Mouse (Mus musculus) heart, embryonic 16.5 days (tissue): ENCODE data around the gene Pdzd4. TPM values are rescaled to one million over a fixed set of nuclear protein-coding genes. Genes with fewer than 3 reads are reported as not detected.

Experiments
- ATAC-seq: fragments of 200-750 bp; cut with Nextera tagmentation; replicated peaks from 2 replicates; pipeline ENCODE4 v1.8.0; 2017; ENCODE audit warnings: moderate number of reproducible peaks; ENCODE audit not compliant: insufficient read depth, low FRiP score; ENCODE audit errors: extremely low read depth
- H3K27ac ChIP-seq: fragments of 300-500 bp; sonication (generic); 2 replicates; pipeline ENCODE4 v1.5.1; 2014; ENCODE audit warnings: mild to moderate bottlenecking, low read length, control low read depth, moderate library complexity
- H3K27me3 ChIP-seq: fragments of 300-500 bp; sonication (generic); 2 replicates; pipeline ENCODE4 v1.6.1; 2014; ENCODE audit warnings: low read length, mixed read lengths; ENCODE audit not compliant: control insufficient read depth, insufficient read depth
- H3K36me3 ChIP-seq: fragments of 300-500 bp; sonication (generic); 2 replicates; pipeline ENCODE4 v1.6.1; 2014; ENCODE audit not compliant: control insufficient read depth, insufficient read depth
- H3K4me1 ChIP-seq: fragments of 300-500 bp; sonication (generic); 2 replicates; pipeline ENCODE4 v1.6.1; 2014; ENCODE audit warnings: low read length, mixed read lengths; ENCODE audit not compliant: control insufficient read depth, insufficient read depth
- H3K4me2 ChIP-seq: fragments of 300-500 bp; sonication (generic); 2 replicates; pipeline ENCODE4 v1.6.1; 2014; ENCODE audit warnings: low read depth, mild to moderate bottlenecking, control low read depth, low read length
- H3K4me3 ChIP-seq: fragments of 300-500 bp; sonication (generic); 2 replicates; pipeline ENCODE4 v1.5.1; 2014; ENCODE audit warnings: mild to moderate bottlenecking, control low read depth, low read length
- H3K9ac ChIP-seq: fragments of 300-500 bp; sonication (generic); 2 replicates; pipeline ENCODE4 v1.6.1; 2014; ENCODE audit warnings: low read length, control low read depth
- H3K9me3 ChIP-seq: fragments of 300-500 bp; sonication (generic); replicated peaks from 2 replicates; pipeline ENCODE4 v1.6.1; 2016; ENCODE audit warnings: low read length; ENCODE audit not compliant: control insufficient read depth
- whole genome bisulfite sequencing: fragments of 180-500 bp; shearing (Covaris S2); extraction: QIAGEN DNeasy Blood & Tissue Kit; methylation state at CpG from one replicate; pipeline ENCODE4 v1.1.7; 2014; 5-methylcytosine and 5-hydroxymethylcytosine counted together
- polyA plus RNA-seq: library from polyadenylated mRNA; unstranded; fragments of >200 nt; fragmentation: Nextera tagmentation; extraction: Ambion mirVana; gene quantifications from 2 replicates; pipeline ENCODE4 v1.2.1, GENCODE M21; 2015

Pdzd4 gene
- polyA plus RNA-seq, 1 experiment from 2014 or later, result 0.32 TPM

DNA sequence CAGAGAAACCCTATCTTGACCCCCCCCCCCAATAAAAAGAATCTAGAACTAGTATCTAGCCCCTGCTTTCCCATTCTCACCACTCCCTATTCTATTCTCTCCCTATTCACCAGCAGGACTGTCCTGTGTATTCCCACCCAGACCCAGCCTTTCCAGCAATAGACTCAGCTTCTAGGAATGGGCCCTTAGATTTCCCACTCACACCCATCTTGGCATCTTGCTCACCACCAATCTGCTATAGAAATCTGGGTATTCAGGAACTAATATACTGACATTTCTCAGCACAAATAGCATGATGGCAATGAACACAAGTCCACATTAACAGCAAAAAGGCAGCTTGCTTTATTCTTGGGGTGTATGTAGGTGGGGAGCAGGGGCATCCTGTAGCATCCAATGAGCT is 31.7 kb downstream of the Pdzd4 start:
- Histone ChIP-seq H3K9me3 (no peaks in the 10 kb centered on the region), H3K4me3 (no peak overlapping the region), H3K9ac (no peak overlapping the region), H3K27me3 (no peaks in the 10 kb centered on the region; the same call in 1 of the 2 replicates), H3K4me1 (peaks cover 1% of the 10 kb centered on the region; the same call in 1 of the 2 replicates), H3K27ac (no peak overlapping the region), H3K36me3 (no peaks in the 10 kb centered on the region; the same call in 1 of the 2 replicates), H3K4me2 (no peak overlapping the region)
- ATAC-seq, result no peak

DNA sequence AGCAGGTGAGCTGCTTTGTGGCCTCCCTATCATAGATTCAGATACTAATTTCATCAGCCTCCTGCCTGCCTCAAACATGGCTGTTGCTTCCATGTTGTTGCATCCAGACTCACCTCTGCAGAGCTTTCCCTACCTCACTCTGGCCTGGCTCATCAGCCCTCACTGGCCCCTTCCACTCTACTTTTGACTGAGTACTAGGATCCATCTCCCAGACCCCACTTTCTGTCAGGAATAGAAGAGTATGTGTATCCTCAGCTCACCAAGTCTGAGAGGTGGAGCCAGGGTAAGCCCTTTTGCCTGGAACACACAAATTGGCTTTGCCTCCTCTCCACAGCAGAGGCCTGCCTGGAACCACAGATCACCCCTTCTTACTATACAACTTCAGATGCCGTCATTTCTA is 36.3 kb downstream of the Pdzd4 start:
- H3K27me3 ChIP-seq, result no peaks in the 10 kb centered on the region; the same call in 1 of the 2 replicates
- H3K4me1 ChIP-seq, result peaks cover 13% of the 10 kb centered on the region
- no peak overlapping the region for H3K4me3 ChIP-seq
- ATAC-seq, result no peak
- peak overlapping the region; percentile 68; the same call in 1 of the 2 replicates for H3K4me2 ChIP-seq
- WGBS, result 100% methylated on average over 1 of the region's 1 CpGs
- H3K9me3 ChIP-seq, result no peaks in the 10 kb centered on the region
- H3K27ac ChIP-seq, result no peak overlapping the region
- no peak overlapping the region for H3K9ac ChIP-seq
- no peaks in the 10 kb centered on the region; the same call in 1 of the 2 replicates for H3K36me3 ChIP-seq

DNA sequence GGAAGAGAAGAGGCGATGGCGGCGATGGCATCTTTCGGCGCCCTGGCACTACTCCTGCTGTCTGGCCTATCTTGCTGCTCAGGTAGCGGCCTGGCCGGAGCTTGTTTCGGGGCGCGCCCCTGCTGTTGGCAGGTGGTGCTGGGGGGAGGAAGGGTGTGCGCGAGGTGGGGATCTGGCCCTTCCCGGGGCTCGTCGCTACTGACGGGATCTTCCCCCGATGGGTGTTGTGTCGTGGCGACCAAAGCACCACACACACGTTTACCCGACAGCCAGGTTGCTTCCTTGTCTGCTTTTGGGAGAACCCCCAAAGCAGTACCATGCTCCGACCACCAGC is 37.6 kb downstream of the Pdzd4 start:
- H3K9me3 ChIP-seq, result no peaks in the 10 kb centered on the region
- peaks cover 13% of the 10 kb centered on the region for H3K4me1 ChIP-seq
- peak overlapping the region; percentile 68 for H3K4me2 ChIP-seq
- peak overlapping the region; percentile 79 for H3K9ac ChIP-seq
- no peaks in the 10 kb centered on the region; the same call in 1 of the 2 replicates for H3K36me3 ChIP-seq
- peak overlapping the region; percentile 74 for H3K4me3 ChIP-seq
- 16% methylated on average over 22 of the region's 22 CpGs for WGBS
- peak; percentile 2; the same call in 1 of the 2 replicates for ATAC-seq
- peak overlapping the region; percentile 95 for H3K27ac ChIP-seq
- H3K27me3 ChIP-seq, result no peaks in the 10 kb centered on the region; the same call in 1 of the 2 replicates

DNA sequence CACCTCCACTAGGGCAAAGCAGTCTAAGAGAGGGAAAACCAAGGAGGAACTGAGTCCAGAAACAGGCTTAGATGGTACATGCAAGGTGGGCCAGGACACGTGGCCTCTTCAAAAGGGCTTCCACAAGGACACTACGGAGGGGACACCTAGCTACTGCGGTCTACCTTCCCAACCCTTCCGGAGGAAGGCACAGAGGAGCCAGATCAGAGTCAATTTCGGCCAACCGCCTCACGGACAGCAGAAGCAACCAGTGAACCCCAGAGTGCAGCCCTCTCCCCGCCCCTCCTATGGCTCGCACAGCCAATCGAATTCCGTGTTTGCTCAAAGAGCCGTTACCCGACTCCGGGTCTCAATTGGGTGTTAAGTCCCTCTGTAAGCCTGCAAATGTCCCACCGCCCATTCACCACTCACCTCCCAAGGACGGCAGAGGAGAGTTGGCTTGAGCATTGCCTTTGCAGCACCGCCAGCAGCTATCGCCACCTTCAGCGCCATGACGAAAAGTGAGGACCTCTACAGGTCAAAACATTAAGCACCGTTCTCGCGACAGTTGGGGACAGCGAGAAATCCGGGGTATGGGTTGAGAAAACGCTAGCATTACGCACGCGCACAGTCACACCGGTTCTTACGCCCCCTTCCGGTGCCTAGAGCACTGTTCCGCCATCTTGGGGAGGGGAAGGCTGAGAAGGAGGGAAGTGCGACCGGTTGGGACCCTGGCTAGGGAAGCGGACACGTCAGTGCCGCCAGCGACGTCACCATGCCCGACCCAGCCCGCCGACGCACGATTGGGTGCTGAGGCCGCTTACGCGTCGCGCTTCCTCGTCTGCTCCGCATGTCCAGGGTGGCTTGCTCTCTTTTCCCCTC is 38.2 kb downstream of the Pdzd4 start, which contains the start of the genes Idh3g and Ssr4:
Idh3g (minus strand) TSS at position 534 of the 861 bp plus-strand sequence.
Ssr4 (plus strand) TSS at position 665 of the 861 bp plus-strand sequence.
- H3K36me3 ChIP-seq, result no peaks in the 10 kb centered on the region; the same call in 1 of the 2 replicates
- ATAC-seq, result peak; percentile 93
- peak within 1 kb of the TSS; percentile 74 for H3K4me3 ChIP-seq
- WGBS, result 14% methylated on average over 51 of the region's 52 CpGs
- no peaks in the 10 kb centered on the region for H3K9me3 ChIP-seq
- no peaks in the 10 kb centered on the region; the same call in 1 of the 2 replicates for H3K27me3 ChIP-seq
- H3K4me2 ChIP-seq, result peak within 1 kb of the TSS; percentile 78
- peak within 1 kb of the TSS; percentile 79 for H3K9ac ChIP-seq
- peaks cover 13% of the 10 kb centered on the region for H3K4me1 ChIP-seq
- peak within 1 kb of the TSS; percentile 95 for H3K27ac ChIP-seq

- Histone ChIP-seq H3K9ac (peak overlapping the region; percentile 76), H3K4me3 (peak overlapping the region; percentile 74), H3K27me3 (no peaks in the 10 kb centered on the region; the same call in 1 of the 2 replicates), H3K27ac (peak overlapping the region; percentile 95), H3K4me1 (peaks cover 13% of the 10 kb centered on the region), H3K36me3 (peaks cover 5% of the 10 kb centered on the region), H3K9me3 (no peaks in the 10 kb centered on the region), H3K4me2 (peak overlapping the region; percentile 78)
- ATAC-seq, result no peak
Measured at GRCm38 (mm10) chrX:73785666-73786065, 39.1 kb downstream of the Pdzd4 start.

GRCm38 (mm10) chrX:73782227-73782626 is 42.5 kb downstream of the Pdzd4 start:
- H3K4me1 ChIP-seq, result peaks cover 9% of the 10 kb centered on the region
- H3K36me3 ChIP-seq, result peaks cover 18% of the 10 kb centered on the region
- no peak overlapping the region for H3K4me2 ChIP-seq
- 79% methylated on average over 3 of the region's 3 CpGs for WGBS
- no peaks in the 10 kb centered on the region for H3K27me3 ChIP-seq
- H3K4me3 ChIP-seq, result no peak overlapping the region
- no peak for ATAC-seq
- no peaks in the 10 kb centered on the region for H3K9me3 ChIP-seq
- H3K9ac ChIP-seq, result no peak overlapping the region
- no peak overlapping the region for H3K27ac ChIP-seq

- Histone ChIP-seq H3K27ac (peak overlapping the region; percentile 92), H3K27me3 (no peaks in the 10 kb centered on the region)
Measured at GRCm38 (mm10) chrX:73774802-73775483, 49.8 kb downstream of the Pdzd4 start.

GRCm38 (mm10) chrX:73774168-73774760 is 50.5 kb downstream of the Pdzd4 start, which contains the start of gene Srpk3:
Gene Srpk3, plus strand, starts transcription at chrX:73774405.
- Histone ChIP-seq H3K4me3 (peak within 1 kb of the TSS; percentile 48), H3K4me1 (peaks cover 6% of the 10 kb centered on the region; the same call in 1 of the 2 replicates), H3K27me3 (no peaks in the 10 kb centered on the region), H3K4me2 (peak within 1 kb of the TSS; percentile 66), H3K9me3 (no peaks in the 10 kb centered on the region), H3K9ac (peak within 1 kb of the TSS; percentile 68), H3K36me3 (no peaks in the 10 kb centered on the region), H3K27ac (peak within 1 kb of the TSS; percentile 92)
- ATAC-seq, result peak; percentile 85
- 29% methylated on average over 9 of the region's 9 CpGs for WGBS

More at GRCm38 (mm10) chrX:73774802-73775483, 49.8 kb downstream of the Pdzd4 start:
- 47% methylated on average over 10 of the region's 10 CpGs for WGBS
- peak overlapping the region; percentile 48 for H3K4me3 ChIP-seq
- H3K4me1 ChIP-seq, result peaks cover 6% of the 10 kb centered on the region; the same call in 1 of the 2 replicates
- H3K9me3 ChIP-seq, result no peaks in the 10 kb centered on the region
- peak overlapping the region; percentile 66 for H3K4me2 ChIP-seq
- H3K36me3 ChIP-seq, result peaks cover 6% of the 10 kb centered on the region
- peak overlapping the region; percentile 68 for H3K9ac ChIP-seq
- peak; percentile 62; the same call in 1 of the 2 replicates for ATAC-seq
